Mouse (Mus musculus): ENCODE results near the gene Ppm1k.
A peak's percentile ranks its signal among the peaks of the same experiment; 100 is the strongest.
"Not testable (repeated sequence)": the region's sequence is repeated elsewhere in the genome, so short reads cannot be mapped to it uniquely, and the experiment has no call there.

Gene Ppm1k

DNA sequence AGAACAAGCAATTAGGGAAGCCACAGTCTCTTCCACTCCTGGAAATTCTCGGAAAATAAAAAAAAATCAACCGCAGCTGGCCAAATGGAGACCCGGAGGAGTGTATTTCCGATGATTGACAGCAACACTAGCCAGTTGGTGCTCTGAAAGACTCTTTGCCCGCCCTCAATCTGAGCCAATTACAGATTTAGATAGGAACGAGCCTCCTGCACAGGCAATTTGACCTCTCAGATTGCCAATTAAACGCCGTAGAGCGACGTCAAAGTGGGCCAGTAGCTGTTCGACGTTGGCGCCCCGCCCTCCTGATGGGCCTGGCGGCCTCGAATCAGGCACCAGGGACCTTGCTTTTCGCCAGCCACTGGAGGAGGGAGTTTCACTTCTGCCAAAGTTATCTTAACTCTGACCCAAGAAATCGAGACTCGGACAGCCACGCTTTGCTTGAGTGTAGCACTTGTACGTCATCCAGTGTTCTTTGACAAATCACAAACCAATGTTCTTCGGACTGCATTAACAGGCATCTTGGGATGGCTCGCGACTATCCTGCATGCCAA lies at the start of gene Ppm1k:
Gene Ppm1k, minus strand, starts transcription at position 83 of the 551 bp plus-strand sequence.
- peak; percentile 99 for DNase-seq

DNA sequence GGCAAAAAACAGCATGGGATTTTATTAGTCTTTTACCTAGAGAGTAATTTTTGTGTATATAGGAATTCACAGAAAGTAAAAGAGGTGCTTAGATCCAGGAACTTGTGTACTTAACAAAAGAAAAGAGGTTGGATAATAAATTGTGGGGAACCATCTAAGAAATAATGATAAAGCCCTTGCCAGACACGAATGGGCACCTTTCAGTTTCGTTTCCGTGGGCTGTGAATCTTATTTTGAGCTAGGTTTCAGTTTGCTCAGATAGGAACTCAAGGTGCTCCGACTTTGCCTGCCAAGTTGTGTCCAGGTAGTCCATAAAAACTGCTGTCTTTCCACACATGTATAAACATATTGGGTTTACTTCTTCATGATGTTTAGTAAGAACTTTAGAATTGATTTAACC lies 47.1 kb upstream of the Ppm1k start:
- DNase-seq = no peak

DNA sequence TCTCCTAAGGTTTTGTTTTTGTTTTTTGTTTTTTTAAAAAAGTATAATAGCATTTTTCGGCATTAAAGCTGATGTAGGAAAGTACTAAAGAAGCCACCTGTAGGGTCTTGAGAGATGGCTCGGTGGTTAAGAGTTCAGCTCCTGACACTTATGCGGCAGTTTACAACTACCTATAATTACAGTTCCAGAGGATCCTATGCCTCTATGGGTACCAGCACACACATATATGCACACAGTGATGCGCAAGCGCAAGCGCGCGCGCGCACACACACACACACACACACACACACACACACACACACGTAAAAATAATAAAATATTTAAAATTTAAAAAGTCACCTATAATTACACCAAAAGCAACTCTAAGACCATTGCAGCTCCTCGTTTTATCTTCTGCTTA lies 46.3 kb upstream of the Ppm1k start:
- DNase-seq = no peak

DNA sequence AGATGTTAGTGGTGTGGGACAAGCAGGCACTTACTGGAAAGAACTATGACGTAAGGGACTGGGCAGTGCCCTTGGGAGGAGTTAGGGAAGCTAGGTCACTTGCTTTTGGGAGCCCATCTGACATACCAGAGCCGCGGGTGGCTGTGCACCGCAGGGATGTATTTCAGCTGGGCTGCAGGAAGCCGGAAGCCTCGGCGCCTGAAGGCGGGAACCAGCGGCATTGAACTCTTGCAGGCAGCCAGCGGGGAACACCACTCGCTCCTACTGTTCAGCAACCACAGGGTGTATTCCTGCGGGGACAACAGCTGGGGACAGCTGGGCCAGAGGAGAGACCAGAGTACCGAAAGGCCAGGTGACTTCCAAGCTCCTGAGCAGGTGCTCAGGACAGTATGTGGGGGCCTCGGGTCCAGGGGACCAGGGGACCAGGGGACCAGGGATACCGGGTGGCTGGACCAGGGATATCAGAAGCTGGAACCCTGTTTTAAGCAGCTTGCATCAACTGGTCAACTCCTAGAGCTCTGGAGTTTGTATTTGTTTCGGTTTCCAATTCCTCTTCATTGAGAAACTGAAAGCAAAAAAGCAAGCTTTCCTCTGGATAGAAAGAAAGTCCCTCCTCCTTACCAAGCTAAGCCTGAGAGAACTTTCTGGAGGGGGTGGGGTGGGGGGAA lies 45.7 kb upstream of the Ppm1k start, which contains the start of gene Herc6:
Gene Herc6, plus strand, starts transcription at position 120 of the 668 bp plus-strand sequence.
- peak; percentile 9 for DNase-seq

DNA sequence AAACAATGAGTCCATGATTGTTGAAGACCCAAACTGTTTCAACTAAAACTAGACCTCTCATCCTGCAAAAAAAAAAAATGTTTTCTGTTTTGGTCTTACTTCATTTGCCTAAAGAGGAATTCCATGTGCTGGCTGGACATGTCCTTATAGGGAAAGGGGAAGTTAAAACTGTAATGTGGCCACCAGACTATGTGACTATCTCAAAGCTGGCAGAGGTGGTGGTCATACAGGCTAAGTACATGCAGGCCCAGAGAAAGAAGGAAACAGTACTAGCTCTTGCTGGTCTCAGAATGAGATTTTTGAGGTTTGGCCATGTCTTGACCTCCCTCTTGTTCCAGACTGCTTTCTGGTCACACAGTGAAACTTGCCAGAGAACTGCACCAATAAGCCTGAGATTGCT lies 36.3 kb upstream of the Ppm1k start:
- DNase-seq = no peak

DNA sequence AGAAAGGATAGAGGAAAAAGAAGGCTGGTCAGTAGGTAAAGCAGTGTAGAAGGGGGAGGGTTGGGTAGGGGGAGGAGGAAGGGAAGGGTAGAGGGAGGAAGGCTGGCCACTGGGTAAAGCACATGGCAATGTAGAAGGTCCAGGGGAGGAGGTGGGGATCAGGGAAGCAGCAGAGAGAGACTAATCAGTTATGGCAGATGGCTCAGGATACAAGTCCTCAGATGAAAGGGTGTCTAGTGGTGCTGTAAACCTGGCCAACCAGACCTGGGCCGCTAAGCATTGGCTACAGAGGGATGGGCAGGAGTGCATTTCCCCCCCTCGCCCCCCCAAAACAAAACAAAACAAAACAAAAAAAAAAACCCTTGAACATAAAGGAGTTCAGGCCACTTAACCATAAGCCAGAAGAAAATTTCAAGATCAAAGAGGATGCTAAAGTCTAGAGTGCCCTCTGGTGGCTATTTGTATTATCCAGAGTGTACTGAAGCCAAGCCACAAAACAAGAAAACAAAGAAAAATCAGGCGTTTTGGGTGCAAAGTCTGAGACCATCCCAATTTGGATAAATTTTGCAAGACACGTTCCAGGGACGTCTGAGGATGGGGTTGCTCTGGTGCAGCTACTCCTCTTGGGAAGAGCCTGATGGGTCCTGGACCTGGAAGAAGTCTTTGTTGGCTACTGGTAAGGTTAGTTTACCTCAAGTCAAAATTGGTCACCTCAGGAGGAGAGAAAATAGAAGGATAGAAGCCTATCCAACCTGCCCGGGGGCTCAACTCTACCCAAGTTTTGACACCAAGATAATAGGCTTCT lies 35.1 kb upstream of the Ppm1k start:
- DNase-seq = peak; percentile 63

DNA sequence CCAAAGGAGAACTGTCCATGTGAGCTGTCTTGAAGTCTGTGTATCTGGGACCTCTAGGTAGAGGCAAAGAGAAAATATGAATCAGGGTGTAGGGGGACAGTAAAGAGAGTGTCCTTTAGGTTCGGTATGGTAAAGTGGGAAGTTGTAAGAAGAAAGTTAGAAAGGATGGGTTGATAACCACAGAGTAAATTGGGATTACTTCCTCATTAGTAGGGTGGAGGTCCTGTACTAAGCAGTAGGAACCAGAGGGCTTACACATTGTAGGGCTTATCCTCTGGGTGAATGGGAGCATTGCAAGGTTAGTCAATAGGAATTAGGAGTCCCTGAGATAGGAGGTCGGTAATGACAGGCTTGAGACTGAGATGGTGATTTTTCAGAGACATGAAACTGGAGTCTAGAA lies 32.4 kb upstream of the Ppm1k start:
- no peak for DNase-seq

DNA sequence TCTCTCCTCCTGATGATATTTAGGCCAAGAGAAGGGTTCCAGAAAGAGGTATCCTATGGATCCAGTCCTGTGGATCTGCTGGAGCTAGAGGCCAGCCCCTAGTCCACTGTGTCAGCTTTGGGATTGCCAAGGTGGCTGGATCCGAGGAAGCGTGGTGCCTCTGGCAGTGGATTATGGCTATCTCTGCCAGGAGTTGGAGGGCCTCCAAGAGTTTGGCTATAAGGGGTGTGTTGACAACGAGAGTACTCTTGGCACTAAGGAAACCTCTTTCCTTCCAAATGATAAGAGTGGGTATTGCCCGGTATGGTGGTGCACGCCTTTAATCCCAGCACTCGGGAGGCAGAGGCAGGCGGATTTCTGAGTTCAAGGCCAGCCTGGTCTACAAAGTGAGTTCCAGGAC lies 30.2 kb upstream of the Ppm1k start:
- no peak for DNase-seq

DNA sequence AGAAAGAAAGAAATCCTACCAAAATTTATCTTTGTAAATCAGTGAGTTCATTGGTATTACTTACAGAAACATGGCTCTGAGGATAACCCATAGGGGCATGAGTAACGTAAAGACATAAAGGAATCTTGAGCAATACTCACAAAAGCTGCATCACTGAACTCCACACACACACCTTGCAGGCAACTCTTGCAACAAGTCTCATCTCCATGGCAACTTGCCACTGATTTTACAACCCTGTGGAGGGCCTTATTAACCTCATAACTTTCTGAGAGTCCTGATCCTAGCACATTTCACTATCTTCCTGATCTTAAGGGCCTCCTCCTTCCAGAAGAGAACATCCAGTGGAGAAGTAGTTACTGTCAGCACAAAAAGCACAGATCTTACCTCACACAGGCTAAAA lies 28.2 kb upstream of the Ppm1k start:
- DNase-seq = no peak

DNA sequence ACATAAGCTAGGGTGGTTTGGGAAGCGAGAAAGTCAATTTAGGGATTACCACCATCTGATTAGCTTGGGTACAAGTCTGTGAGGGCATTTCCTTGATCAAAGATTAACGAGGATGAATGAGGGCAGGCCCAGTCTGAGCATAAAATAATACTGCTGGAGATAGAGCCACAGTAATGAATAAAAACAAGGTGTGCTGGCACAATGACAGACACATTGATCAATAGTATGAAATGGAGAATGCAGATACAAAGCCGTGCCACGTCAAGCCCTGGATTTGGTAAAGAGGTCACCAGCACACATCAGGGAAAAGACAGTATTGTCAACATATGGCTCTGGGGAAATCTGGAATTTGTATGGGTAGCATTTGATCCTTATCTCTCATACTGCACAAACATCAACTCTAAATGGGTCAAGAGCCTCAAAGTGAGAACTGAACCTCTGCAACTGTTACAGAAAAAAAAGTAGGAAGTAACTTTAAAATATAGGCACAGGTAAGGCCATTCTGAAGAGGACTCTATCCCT lies 22.6 kb upstream of the Ppm1k start:
- no peak for DNase-seq

DNA sequence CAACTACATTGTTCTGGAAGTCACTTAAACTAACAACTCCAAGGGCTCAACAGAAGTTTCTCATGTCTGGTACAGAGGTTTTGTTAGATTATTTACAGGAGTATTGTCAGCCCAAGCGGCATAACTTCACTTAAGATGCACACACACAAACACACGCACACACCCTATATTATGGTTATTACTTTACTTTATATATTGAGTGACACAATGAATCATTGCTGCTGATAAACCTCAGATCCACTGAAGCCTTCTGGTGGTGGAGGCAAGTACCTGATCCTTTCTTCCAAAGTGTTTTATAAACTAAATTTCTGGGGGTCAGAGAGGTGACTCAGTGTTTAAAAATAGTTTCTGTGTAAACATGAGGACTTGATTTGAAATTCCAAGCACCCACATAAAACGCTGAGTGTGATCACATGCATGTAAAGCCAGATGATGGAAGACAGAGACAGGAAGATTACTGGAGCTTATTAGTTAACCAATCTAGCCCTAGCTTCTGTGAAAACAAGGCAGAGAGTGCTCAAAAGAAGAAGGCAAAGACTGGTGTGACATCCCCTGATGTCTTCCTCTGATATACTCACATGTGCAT lies 16.0 kb upstream of the Ppm1k start:
- DNase-seq = no peak

DNA sequence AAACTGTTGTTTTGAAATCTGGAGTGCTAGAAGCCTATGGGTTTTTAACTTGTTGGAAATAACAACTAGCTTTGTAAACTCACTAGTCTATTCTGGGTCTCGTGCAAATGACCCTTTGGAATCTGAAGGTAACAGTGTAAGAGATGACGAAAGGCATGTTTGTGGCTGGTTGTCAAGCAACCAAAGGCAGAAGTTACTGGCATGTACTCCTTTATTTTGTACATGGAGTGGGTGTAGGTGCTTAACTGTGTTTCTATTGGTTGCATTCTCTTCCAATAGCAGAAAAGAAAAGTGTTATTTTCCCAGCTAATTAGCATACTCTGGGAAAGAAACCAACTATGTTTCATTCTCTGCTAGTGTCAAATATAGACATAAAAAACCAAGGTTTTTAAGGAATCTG lies 9.6 kb upstream of the Ppm1k start:
- DNase-seq = no peak

DNA sequence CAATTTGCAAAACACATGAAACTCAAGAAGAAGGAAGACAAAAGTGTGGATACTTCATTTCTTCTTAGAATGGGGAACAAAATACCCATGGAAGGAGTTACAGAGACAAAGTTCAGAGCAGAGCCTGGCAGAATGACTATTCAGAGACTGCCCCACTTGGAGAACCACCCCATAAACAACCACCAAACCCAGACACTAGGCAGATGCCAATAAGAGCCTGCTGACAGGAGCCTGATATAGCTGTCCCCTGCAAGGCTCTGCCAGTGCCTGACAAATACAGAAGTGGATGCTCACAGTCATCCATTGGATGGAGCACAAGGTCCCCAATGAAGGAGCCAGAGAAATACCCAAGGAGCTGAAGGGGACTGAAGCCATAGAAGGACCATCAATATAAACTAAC lies 8.3 kb upstream of the Ppm1k start:
- not testable (repeated sequence) for DNase-seq

DNA sequence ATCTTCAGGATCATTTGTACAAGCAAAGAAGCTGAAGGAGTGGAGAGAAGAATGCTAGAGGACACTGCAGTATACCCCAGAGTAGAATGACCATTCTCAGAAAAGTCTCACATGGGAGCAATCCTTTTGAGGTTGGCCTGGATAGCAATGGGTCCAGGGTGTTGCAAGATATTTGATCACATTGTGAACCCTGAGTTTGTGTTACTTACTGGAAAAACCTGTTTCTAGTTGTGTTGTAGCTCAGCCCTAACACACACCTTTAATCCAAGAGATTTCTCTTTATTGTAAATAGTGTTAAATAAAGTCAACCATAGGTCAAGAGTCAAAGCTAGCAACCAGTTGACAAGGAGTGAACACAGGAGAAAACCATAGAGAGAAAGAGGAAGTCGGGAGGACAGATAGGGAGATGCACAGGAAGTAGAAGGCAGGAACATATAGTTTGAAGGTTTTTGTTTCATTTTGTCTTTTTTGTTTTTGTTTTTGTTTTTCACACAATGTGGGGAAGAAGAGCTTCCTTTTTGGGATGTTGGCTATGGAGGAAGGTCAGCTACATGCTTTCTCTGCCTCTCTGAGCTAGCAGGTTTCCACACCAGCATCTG lies 6.6 kb upstream of the Ppm1k start:
- no peak for DNase-seq

DNA sequence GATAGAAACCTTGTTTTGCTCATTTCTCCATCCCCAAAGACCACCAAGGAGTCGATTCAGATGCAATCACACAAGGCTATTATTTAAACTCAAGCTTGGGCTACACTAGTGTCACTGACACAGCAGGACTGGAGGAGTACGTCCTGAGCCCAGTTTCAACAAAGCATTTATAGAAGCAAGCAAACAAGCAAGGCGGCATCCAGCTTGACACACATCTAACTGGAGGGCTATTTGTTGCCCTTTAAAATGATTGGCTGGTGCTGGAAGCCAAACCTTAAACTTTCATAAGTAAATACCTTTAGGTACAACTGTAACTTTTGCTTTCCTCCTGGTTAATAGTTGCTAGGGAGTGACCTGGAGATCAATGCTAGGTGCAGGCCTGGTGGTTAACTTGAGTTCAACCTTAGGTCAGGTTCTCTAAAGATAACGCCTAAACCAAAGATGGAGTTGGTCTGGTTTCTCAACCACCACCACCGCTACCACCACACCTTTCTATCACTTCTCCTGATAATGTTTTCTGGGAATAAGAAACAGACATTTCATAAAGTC lies 5.8 kb upstream of the Ppm1k start:
- DNase-seq = no peak

DNA sequence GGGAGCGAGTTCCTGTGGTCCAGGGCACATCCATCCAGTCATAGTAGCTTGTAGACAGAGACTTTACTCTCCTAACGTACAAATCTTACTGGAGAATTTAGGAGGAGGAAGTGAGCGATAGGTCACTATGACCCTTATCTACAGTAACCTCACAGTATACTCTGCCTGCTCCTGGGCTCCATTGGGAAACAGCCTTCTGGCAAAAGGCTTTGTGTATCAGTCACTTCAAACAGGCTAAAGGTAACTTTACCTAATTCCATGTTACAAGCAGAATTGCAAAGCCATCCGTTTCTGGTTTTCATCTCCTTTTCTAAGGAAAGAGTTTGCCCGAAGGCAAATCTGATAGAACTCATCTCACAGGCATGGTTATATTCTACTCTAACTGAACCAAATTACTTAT lies 2.6 kb upstream of the Ppm1k start:
- no peak for DNase-seq

DNA sequence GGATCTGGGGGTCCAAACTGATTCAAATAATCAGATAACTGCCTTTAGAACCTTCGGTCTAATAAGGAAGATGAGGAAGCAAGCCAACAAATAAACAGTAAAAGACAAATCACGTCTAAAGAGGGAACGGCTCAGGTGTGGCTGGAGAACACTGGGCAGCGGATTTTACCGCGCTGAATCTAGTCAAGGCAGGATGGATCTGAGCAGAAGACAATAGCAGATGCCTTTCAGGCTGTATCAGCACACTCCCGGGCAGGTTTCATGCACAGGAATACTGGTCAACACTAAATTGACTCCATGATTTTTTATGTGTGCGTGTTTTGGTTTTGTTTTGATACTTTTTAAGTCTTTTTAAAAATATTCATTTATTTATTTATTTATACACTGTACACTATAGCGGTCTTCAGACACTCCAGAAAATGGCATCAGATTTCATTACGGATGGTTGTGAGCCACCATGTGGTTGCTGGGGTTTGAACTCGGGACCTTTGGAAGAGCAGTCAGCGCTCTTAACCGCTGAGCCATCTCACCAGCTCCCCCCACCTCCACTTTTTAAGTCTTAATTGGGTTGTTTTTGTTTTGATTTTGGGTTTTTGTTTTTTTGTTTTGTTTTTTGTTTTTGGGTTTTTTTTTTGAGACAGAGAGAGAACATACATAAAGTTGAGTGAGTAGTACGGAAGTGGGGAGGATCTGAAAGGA lies 852 bp upstream of the Ppm1k start:
- peak; percentile 72 for DNase-seq

DNA sequence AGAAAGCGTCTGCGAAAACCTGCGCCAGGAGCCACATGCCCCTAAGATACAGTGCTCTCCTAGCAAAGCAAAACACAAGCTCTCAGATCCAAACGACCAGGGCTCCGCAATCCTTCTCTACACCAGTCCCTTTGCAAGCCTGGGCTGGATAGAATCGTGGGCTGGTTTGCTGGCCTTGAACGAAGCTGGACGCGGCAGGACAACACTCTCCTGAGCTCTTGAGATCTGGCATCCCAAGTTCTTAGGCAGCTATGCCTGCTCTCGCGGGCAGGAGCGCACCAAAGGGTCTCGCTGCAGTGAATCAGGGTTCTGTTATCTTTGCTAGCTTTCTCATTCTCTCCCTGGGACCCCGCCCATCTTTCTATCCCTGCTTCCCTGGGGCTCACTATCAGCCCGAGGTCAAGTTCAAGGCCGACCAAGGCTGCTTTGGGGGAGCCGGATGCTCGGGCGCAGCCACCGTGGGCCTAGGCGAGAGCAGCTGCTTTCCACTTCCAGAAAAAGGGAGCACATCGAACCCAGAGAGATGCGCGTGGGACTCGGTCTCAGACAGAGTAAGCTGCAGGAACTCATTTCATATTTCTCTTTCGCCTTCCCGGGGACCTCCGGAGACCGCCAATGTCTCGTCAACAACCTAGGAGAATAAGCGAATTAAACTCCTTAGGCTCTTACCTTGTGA lies 519 bp downstream of the Ppm1k start:
- no peak for DNase-seq

DNA sequence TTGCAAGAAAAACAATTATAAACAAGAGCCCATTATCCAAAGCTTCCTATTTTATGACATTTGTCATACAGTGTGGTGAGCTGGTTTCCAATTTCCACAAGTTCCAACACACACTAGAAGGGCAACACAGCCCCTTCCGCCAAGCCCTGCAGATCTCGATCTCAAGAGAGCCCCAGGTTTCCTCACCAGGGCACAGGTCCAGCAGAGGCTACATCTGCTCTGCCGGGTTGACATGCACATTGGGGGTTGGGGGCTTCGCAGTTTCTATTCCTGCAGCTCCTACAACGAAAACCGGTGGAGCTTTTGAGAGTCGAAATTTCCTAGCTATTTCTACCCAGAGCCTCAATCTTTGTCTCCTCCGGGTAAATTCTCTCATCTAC lies 1.0 kb downstream of the Ppm1k start:
- peak; percentile 52 for DNase-seq

DNA sequence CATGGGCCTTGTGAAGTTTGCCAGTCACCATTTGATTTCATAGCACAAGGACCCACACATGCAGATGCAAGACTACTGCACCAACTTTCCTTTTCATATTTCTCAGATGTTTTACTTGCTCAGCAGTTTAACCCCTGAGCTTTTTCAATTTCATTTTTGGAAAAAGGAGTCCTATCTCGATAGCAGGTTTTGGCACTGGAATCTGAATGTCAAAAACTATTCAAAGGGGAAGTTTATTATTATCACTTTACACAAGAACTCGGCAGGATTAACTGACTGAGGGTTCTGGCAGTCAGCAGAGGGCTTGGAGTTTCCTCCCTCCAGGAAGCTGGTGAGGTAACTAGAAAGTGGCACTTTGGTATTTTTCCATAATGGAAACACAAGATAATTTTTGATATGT lies 1.9 kb downstream of the Ppm1k start:
- DNase-seq = no peak

DNA sequence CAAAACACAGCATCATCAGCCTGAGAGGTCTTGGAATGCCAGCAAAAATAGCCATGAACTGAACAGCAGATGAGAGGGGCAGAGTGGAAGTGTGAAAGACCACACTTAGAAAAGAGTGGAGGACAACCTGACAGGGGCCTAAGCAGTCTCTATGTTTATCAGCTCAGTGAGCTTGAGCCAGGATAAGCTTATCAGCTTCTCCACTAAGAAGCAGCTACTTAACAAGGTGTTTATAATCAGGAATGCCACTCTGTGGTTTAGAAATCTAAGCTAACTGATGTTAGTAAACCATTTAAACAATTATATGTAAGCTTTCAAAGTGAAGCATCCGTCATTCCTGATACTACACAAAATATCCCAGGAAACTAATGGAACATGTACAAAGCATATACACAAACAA lies 3.2 kb downstream of the Ppm1k start:
- DNase-seq = no peak

DNA sequence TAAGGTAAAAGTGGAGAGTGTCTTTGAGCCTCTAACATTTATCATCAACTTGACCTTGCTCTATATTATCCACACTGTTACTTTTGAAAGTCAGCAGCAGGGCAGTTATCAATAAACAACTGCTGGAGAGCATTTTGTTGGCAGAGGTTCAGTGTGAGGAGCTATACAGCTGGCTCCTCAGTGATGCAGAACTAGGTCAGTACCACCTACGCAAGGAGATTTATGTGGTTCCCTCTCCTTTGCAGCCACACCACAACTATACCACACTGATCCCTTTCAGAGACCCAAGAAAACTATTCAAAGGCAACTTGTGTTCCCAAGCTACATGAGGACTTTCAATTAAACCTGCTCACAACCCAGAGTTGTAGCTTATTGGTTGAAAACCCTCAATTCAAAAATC lies 3.8 kb downstream of the Ppm1k start:
- no peak for DNase-seq
